ENCODE assay signal across 7 mouse cellular contexts in genomic region chr16:55476544-55477208, GRCm38 (mm10).
DNase-seq lines count a peak whose midpoint lies in the region; ATAC-seq and TF ChIP-seq lines count a peak whose summit lies in the region.

No protein-coding gene starts in this region.

- H3K9ac ChIP-seq in forebrain, postnatal 0 days, result no peak overlapping the region
- H3K9ac ChIP-seq in lung, embryonic 15.5 days, result no peak overlapping the region

- H3K4me3 ChIP-seq in forebrain, postnatal 0 days (ENCODE audit: low read depth, low read length), result no peak overlapping the region
- H3K4me3 ChIP-seq in lung, embryonic 15.5 days, result no peak overlapping the region

- H3K4me2 ChIP-seq in forebrain, postnatal 0 days (ENCODE audit: low read depth), result peak overlapping the region; percentile 19
- H3K4me2 ChIP-seq in lung, embryonic 15.5 days, result peak overlapping the region; percentile 33

- peak; percentile 88 for TF ChIP-seq CTCF in forebrain, postnatal 0 days (IDR thresholded peaks at IDR 0.05; ENCODE audit: low read depth)

- DNase-seq in urinary bladder, postnatal 25 days (ENCODE audit: low spot score), result peak; percentile 33
- no peak for DNase-seq in urinary bladder, postnatal 4 days (ENCODE audit: low spot score in 2 of 2)
- DNase-seq in c-Kit-positive CD71-positive TER-119-positive erythroid progenitor cells, embryonic 14.5 days (ENCODE audit: low spot score), result peak; percentile 59
- peak; percentile 92 for DNase-seq in forebrain, postnatal 0 days
- DNase-seq in kidney, adult 9 months, result peak; percentile 79
- peak; percentile 93 for DNase-seq in retina, embryonic 14.5 days (ENCODE audit: low spot score)

- no peak overlapping the region for H3K27ac ChIP-seq in forebrain, postnatal 0 days (ENCODE audit: low read depth, low read length)
- H3K27ac ChIP-seq in lung, embryonic 15.5 days, result no peak overlapping the region

- 22% methylated on average over 17 of the region's 17 CpGs for WGBS in forebrain, postnatal 0 days
- whole genome bisulfite sequencing in lung, embryonic 15.5 days, result 22% methylated on average over 17 of the region's 17 CpGs

- no peaks in the 10 kb centered on the region for H3K4me1 ChIP-seq in forebrain, postnatal 0 days (ENCODE audit: insufficient read depth)
- H3K4me1 ChIP-seq in lung, embryonic 15.5 days, result no peaks in the 10 kb centered on the region

- ATAC-seq in forebrain, postnatal 0 days, result peak; percentile 77
- ATAC-seq in lung, embryonic 15.5 days (ENCODE audit: borderline replicate concordance, extremely low read depth, low FRiP score, low TSS enrichment), result no peak

- no peaks in the 10 kb centered on the region for H3K36me3 ChIP-seq in forebrain, postnatal 0 days (ENCODE audit: insufficient read depth)
- no peaks in the 10 kb centered on the region for H3K36me3 ChIP-seq in lung, embryonic 15.5 days

- H3K9me3 ChIP-seq in forebrain, postnatal 0 days (ENCODE audit: low read length), result no peaks in the 10 kb centered on the region
- no peaks in the 10 kb centered on the region for H3K9me3 ChIP-seq in lung, embryonic 15.5 days

- H3K27me3 ChIP-seq in forebrain, postnatal 0 days (ENCODE audit: insufficient read depth, low read length), result no peaks in the 10 kb centered on the region
- H3K27me3 ChIP-seq in lung, embryonic 15.5 days, result no peaks in the 10 kb centered on the region

Comparison
In these comparisons a context has a peak if more than half of its experiments do, and no peak if none do; other contexts are left out.
1. DNase-seq: peak in urinary bladder, postnatal 25 days (single experiment), c-Kit-positive CD71-positive TER-119-positive erythroid progenitor cells, embryonic 14.5 days (single experiment), forebrain, postnatal 0 days (single experiment), kidney, adult 9 months (single experiment) and retina, embryonic 14.5 days (single experiment); none in urinary bladder, postnatal 4 days (0 of 2).